Mouse (Mus musculus): Measurements from ENCODE around the gene Pidd1.

DNA sequence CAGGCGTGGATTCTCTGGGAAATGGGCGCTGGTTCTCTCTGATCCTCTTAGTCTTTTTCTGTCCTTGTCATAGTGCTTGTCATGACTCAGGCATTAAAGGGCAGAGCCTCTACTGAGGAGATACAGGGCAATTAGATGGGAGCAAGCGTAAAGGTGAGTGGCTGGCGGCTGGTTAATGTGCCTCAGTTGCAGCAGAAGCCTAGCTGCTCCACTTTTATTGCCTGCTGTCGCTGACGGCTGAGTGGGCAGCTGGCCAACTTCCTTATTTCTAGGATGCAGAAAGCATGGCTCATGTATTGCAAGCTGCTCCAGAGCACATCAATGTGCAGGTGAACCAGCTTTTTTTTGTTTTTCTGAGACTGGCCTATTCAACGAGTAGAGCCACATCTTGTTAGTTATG lies 24.9 kb downstream of the Pidd1 start:
- TF ChIP-seq CTCF (IDR thresholded peaks at IDR 0.05; ENCODE audit: low read depth) (no peak), EP300 (optimal IDR thresholded peaks at IDR 0.05) (no peak)
